Mouse (Mus musculus) MEL (cell line): ENCODE data around the gene Wt1.

Experiments
- CHD1 ChIP-seq: IDR thresholded peaks from 2 replicates; pipeline ENCODE4 v1.6.1; 2012; ENCODE audit warnings: low read depth, mild to moderate bottlenecking, inconsistent platforms, low read length, improper control_type of control experiment
- CTCF ChIP-seq, 3 experiments: IDR thresholded peaks in 2 of 3; conservative IDR thresholded peaks in 1 of 3; 2 replicates each; pipeline ENCODE4 v1.5.1; 2011 to 2012; ENCODE audit warnings: low read length in 3 of 3, low read depth in 2 of 3, mild to moderate bottlenecking in 2 of 3, improper control_type of control experiment in 1 of 3, inconsistent platforms in 1 of 3, mixed read lengths in 1 of 3, moderate library complexity in 1 of 3; ENCODE audit not compliant: control insufficient read depth in 1 of 3, insufficient read depth in 1 of 3, poor library complexity in 1 of 3, severe bottlenecking in 1 of 3
- EP300 ChIP-seq, 2 experiments: IDR thresholded peaks; 2 replicates each; pipeline ENCODE4 v1.6.1; 2011; ENCODE audit warnings: improper control_type of control experiment in 2 of 2, low read length in 2 of 2, low read depth in 1 of 2, mild to moderate bottlenecking in 1 of 2
- GATA1 ChIP-seq: IDR thresholded peaks from 2 replicates; pipeline ENCODE4 v1.6.1; 2011; ENCODE audit warnings: low read depth, low read length, improper control_type of control experiment
- JUND ChIP-seq: IDR thresholded peaks from 2 replicates; pipeline ENCODE4 v1.6.1; 2011; ENCODE audit warnings: low read depth, mild to moderate bottlenecking, improper control_type of control experiment, low read length
- NELFE ChIP-seq: IDR thresholded peaks from 2 replicates; pipeline ENCODE4 v1.6.1; 2011; ENCODE audit warnings: low read depth, low read length, improper control_type of control experiment
- POLR2A ChIP-seq, 2 experiments: IDR thresholded peaks; 2 replicates each; pipeline ENCODE4 v1.6.1; 2011 to 2012; ENCODE audit warnings: low read length in 2 of 2, mild to moderate bottlenecking in 2 of 2, control low read depth in 1 of 2, improper control_type of control experiment in 1 of 2, low read depth in 1 of 2, moderate library complexity in 1 of 2; ENCODE audit not compliant: control insufficient read depth in 1 of 2, insufficient read depth in 1 of 2, poor library complexity in 1 of 2
- TCF12 ChIP-seq: IDR thresholded peaks from 2 replicates; pipeline ENCODE4 v1.6.1; 2014; ENCODE audit warnings: low read depth, mild to moderate bottlenecking, inconsistent platforms, low read length, improper control_type of control experiment, moderate library complexity
- ZC3H11A ChIP-seq: IDR thresholded peaks from 2 replicates; pipeline ENCODE4 v1.6.1; 2012; ENCODE audit warnings: low read depth, mild to moderate bottlenecking, inconsistent platforms, low read length, improper control_type of control experiment
- ZNF384 ChIP-seq: IDR thresholded peaks from 2 replicates; pipeline ENCODE4 v1.6.1; 2012; ENCODE audit warnings: low read depth, mild to moderate bottlenecking, inconsistent platforms, low read length, improper control_type of control experiment

DNA sequence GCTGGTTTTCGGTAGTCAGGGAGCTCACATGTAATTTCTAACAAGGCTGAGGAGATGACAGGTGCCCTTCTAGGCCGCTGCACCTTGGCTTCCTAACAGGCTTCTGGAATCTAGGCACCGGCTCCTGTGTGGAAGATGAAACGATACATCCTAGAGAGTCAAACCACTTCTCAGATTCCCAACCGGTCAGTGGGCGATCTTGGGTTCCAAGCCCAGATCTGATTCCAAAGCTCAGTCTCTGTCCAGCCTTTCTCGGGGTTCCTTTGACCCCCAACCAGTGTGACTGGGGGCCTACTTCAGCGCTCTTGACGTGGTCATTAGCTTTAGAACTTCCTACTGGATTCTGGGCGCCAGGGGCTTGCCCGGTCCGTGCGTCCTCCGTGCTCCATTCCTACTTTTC is 17.4 kb downstream of the Wt1 start:
- TF ChIP-seq ZNF384 (no peak), NELFE (no peak), TCF12 (no peak), ZC3H11A (no peak), JUND (no peak), CTCF (IDR thresholded peaks at IDR 0.05 in 2 of 3, conservative IDR thresholded peaks at IDR 0.05 in 1 of 3; ENCODE audit: control insufficient read depth in 1 of 3, insufficient read depth in 1 of 3, low read depth in 2 of 3, low read length in 3 of 3, poor library complexity in 1 of 3, severe bottlenecking in 1 of 3) (no peak), POLR2A (IDR thresholded peaks at IDR 0.05; ENCODE audit: control insufficient read depth in 1 of 2, insufficient read depth in 1 of 2, low read depth in 1 of 2, low read length in 2 of 2, poor library complexity in 1 of 2) (no peak), CHD1 (no peak), EP300 (IDR thresholded peaks at IDR 0.05; ENCODE audit: low read depth in 1 of 2, low read length in 2 of 2) (no peak), GATA1 (no peak)
